Mouse (Mus musculus) E14TG2a.4 (cell line): ENCODE results near the gene 2210017I01Rik.

ENCODE experiments used
- CTCF ChIP-seq: conservative IDR thresholded peaks from 2 replicates; pipeline ENCODE4 v1.5.1; 2014; ENCODE audit warnings: low read length
- NANOG ChIP-seq: IDR thresholded peaks from 2 replicates; pipeline ENCODE4 v1.6.1; 2014; ENCODE audit warnings: borderline replicate concordance, low read length, mixed read lengths
- POU5F1 ChIP-seq: IDR thresholded peaks from 2 replicates; pipeline ENCODE4 v1.6.1; 2014; ENCODE audit warnings: low read length, borderline replicate concordance

DNA sequence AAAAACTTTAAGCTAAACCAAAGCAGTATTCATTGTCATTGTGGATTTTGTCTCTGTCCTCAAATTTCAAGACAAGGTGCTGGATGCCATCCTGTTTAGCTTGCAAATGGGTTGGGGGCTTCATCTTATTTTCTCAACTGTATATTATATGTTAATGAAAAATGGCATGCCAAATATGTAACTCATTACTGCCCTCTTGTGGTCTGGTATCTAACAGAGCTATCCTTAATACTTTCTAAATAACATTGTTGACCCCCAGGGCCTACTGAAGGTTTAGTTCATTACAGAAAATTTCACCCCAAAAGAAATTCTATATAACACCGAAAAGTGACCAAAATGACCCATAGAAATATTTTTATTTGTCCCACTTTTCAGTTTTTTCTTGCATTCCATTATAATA lies 5.1 kb downstream of the 2210017I01Rik start:
- TF ChIP-seq CTCF (peak; percentile 31), POU5F1 (no peak), NANOG (no peak)
